ENCODE assay signal across 10 mouse cellular contexts in the genomic region with DNA sequence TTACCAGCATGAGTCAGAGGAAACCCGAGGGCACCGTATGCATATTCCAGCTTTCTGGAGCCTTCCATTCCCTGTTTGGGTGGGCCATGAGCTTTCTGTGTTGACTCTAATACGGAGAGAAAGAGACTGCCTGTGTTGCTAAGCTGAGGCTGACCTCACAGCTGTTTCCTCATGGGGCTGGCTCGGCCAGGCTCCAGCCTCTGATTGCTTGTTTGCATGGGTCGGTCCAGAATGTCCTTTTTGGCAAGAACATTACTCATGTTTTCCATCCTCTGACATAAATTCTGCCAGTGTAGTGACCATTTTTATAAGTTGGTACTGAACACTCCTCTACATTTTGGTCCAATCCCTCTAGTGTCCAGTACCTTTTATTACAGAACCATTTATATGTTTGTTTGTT. TPM values are rescaled to one million over a fixed set of nuclear protein-coding genes. Genes with fewer than 3 reads are reported as not detected.
A peak's percentile ranks its signal among the peaks of the same experiment; 100 is the strongest.
DNase-seq lines count a peak whose midpoint lies in the region; ATAC-seq lines count a peak whose summit lies in the region.
"Had no signal": no experiment of that assay in that cellular context is flagged by ENCODE, and none has a peak within 500 bp of the region (broad histone marks: within the 10 kb centered on the region; RNA-seq: fewer than 3 reads in every experiment).

No protein-coding gene starts in this region.

- H3K4me1 ChIP-seq in kidney, embryonic 15.5 days: no peaks in the 10 kb centered on the region
- H3K4me1 ChIP-seq in lung, embryonic 16.5 days (replicated peaks; ENCODE audit: control insufficient read depth, insufficient read depth, low read length): peaks cover 3% of the 10 kb centered on the region; the same call in 1 of the 2 replicates
- H3K4me1 ChIP-seq in hindbrain, embryonic 16.5 days (ENCODE audit: control insufficient read depth, insufficient read depth, low read depth, low read length): no peaks in the 10 kb centered on the region
- H3K4me1 ChIP-seq: megakaryocyte, embryonic 14.5 days had no signal

- H3K27me3 ChIP-seq in kidney, embryonic 15.5 days: no peaks in the 10 kb centered on the region
- H3K27me3 ChIP-seq in lung, embryonic 16.5 days (ENCODE audit: control insufficient read depth, insufficient read depth, low read depth, low read length): no peaks in the 10 kb centered on the region
- no peaks in the 10 kb centered on the region for H3K27me3 ChIP-seq in hindbrain, embryonic 16.5 days (replicated peaks; ENCODE audit: control insufficient read depth, insufficient read depth, low read length)

- 71% methylated on average over 5 of the region's 5 CpGs for whole genome bisulfite sequencing in kidney, embryonic 15.5 days
- WGBS in lung, embryonic 16.5 days: 48% methylated on average over 5 of the region's 5 CpGs
- WGBS in hindbrain, embryonic 16.5 days: 68% methylated on average over 5 of the region's 5 CpGs

- H3K4me3 ChIP-seq in kidney, embryonic 15.5 days (replicated peaks): no peak overlapping the region
- no peak overlapping the region for H3K4me3 ChIP-seq in lung, embryonic 16.5 days (ENCODE audit: low read length)
- no peak overlapping the region for H3K4me3 ChIP-seq in hindbrain, embryonic 16.5 days (ENCODE audit: low read length)
- H3K4me3 ChIP-seq: megakaryocyte, embryonic 14.5 days had no signal

- no peak overlapping the region for H3K4me2 ChIP-seq in kidney, embryonic 15.5 days
- no peak overlapping the region for H3K4me2 ChIP-seq in lung, embryonic 16.5 days (ENCODE audit: low read depth, low read length)
- H3K4me2 ChIP-seq in hindbrain, embryonic 16.5 days (ENCODE audit: low read length): no peak overlapping the region

- DNase-seq in kidney, adult 18-20 months: peak; percentile 60
- DNase-seq in adrenal gland, adult 8-10 months: peak; percentile 53
- DNase-seq in heart, adult 8-10 months (ENCODE audit: low spot score): peak; percentile 90
- no peak for DNase-seq in thymus, postnatal 25 days
- no peak for DNase-seq in liver

- H3K27ac ChIP-seq in kidney, embryonic 15.5 days: no peak overlapping the region
- no peak overlapping the region for H3K27ac ChIP-seq in lung, embryonic 16.5 days (ENCODE audit: low read length)
- no peak overlapping the region for H3K27ac ChIP-seq in hindbrain, embryonic 16.5 days (ENCODE audit: low read depth, low read length)

- no peak overlapping the region for H3K9ac ChIP-seq in kidney, embryonic 15.5 days
- no peak overlapping the region for H3K9ac ChIP-seq in lung, embryonic 16.5 days (ENCODE audit: low read length)
- no peak overlapping the region for H3K9ac ChIP-seq in hindbrain, embryonic 16.5 days (ENCODE audit: low read depth, low read length)

- no peaks in the 10 kb centered on the region for H3K36me3 ChIP-seq in kidney, embryonic 15.5 days
- H3K36me3 ChIP-seq in lung, embryonic 16.5 days (ENCODE audit: control insufficient read depth, insufficient read depth, low read length): no peaks in the 10 kb centered on the region
- H3K36me3 ChIP-seq in hindbrain, embryonic 16.5 days (ENCODE audit: control insufficient read depth, insufficient read depth, low read length): no peaks in the 10 kb centered on the region

- ATAC-seq in kidney, embryonic 15.5 days (replicated peaks; ENCODE audit: low FRiP score): no peak
- peak; percentile 82 for ATAC-seq in lung, embryonic 16.5 days (ENCODE audit: low read depth)
- ATAC-seq in hindbrain, embryonic 16.5 days: no peak

- no peaks in the 10 kb centered on the region for H3K9me3 ChIP-seq in kidney, embryonic 15.5 days (replicated peaks)
- H3K9me3 ChIP-seq in lung, embryonic 16.5 days (ENCODE audit: control insufficient read depth, low read length): no peaks in the 10 kb centered on the region
- no peaks in the 10 kb centered on the region for H3K9me3 ChIP-seq in hindbrain, embryonic 16.5 days (ENCODE audit: control insufficient read depth, low read length)
- H3K9me3 ChIP-seq: megakaryocyte, embryonic 14.5 days had no signal

RNA-seq across cellular contexts. Expression of gene 1700020N01Rik, which starts 35.6 kb away (rescaled TPM):
- not detected in 2 replicates for polyA plus RNA-seq in kidney, embryonic 15.5 days (2015; fragmentation: Nextera tagmentation; extraction: Ambion mirVana)
- not detected for total RNA-seq in adrenal gland, adult 8-10 months (2022)
- not detected for total RNA-seq in heart, adult 8-10 months (2022)
- not detected in 2 replicates for polyA plus RNA-seq in lung, embryonic 16.5 days (2015; fragmentation: Nextera tagmentation; extraction: Ambion mirVana)
- not detected in 2 replicates for polyA plus RNA-seq in hindbrain, embryonic 16.5 days (2015; fragmentation: Nextera tagmentation; extraction: Ambion mirVana)
- polyA plus RNA-seq: cerebellum, adult 2 months had no signal

Comparison
In these comparisons a context has a peak if more than half of its experiments do, and no peak if none do; other contexts are left out.
1. DNase-seq: peak in kidney, adult 18-20 months (single experiment), adrenal gland, adult 8-10 months (single experiment) and heart, adult 8-10 months (single experiment); none in thymus, postnatal 25 days (single experiment) and liver (single experiment).